ENCODE assay signal across 8 mouse cellular contexts in genomic region chrX:106015571-106016322, GRCm38 (mm10). TPM values are rescaled to one million over a fixed set of nuclear protein-coding genes. Genes with fewer than 3 reads are reported as not detected.
DNase-seq lines count a peak whose midpoint lies in the region; ATAC-seq lines count a peak whose summit lies in the region.

Gene Cox7b, plus strand, starts transcription at chrX:106015700.

- H3K27me3 ChIP-seq in embryonic facial prominence, embryonic 10.5 days (replicated peaks; ENCODE audit: low read depth, poor library complexity, severe bottlenecking): peaks cover 13% of the 10 kb centered on the region; the same call in 1 of the 2 replicates
- no peaks in the 10 kb centered on the region for H3K27me3 ChIP-seq in intestine, embryonic 15.5 days (replicated peaks)

- H3K9ac ChIP-seq in intestine, embryonic 15.5 days: peak within 1 kb of the TSS; percentile 62

- intact Hi-C loops in left cerebral cortex, postnatal 14 days (cut with DNase I): loop anchor here (10.0 kb wide), 1 partner anchor 891 kb away; the partner anchor contains the start of gene Magee1

- no peaks in the 10 kb centered on the region for H3K9me3 ChIP-seq in embryonic facial prominence, embryonic 10.5 days
- no peaks in the 10 kb centered on the region for H3K9me3 ChIP-seq in intestine, embryonic 15.5 days

- peak; percentile 34 to 60 for DNase-seq in urinary bladder, adult 18-20 months (ENCODE audit: low spot score in 2 of 2)
- DNase-seq in urinary bladder, postnatal 10 days (ENCODE audit: low spot score): no peak
- peak; percentile 71 for DNase-seq in embryonic facial prominence, embryonic 10.5 days (ENCODE audit: low spot score)
- DNase-seq in gastrocnemius, postnatal 4 days (ENCODE audit: low spot score in 2 of 2): peak; percentile 42 to 70
- peak; percentile 80 to 86 for DNase-seq in left cerebral cortex, postnatal 14 days (ENCODE audit: low spot score in 2 of 2)
- DNase-seq in right cerebral cortex, postnatal 25 days: peak; percentile 65

- peak within 1 kb of the TSS; percentile 24; the same call in 1 of the 2 replicates for H3K4me2 ChIP-seq in intestine, embryonic 15.5 days (replicated peaks)

- 13% methylated on average over 26 of the region's 26 CpGs for WGBS in embryonic facial prominence, embryonic 10.5 days
- WGBS in intestine, embryonic 15.5 days: 18% methylated on average over 26 of the region's 26 CpGs

- peaks cover 25% of the 10 kb centered on the region for H3K36me3 ChIP-seq in embryonic facial prominence, embryonic 10.5 days (replicated peaks)
- no peaks in the 10 kb centered on the region for H3K36me3 ChIP-seq in intestine, embryonic 15.5 days

- peak; percentile 54 for ATAC-seq in intestine, embryonic 15.5 days
- peak; percentile 66 for ATAC-seq in megakaryocyte-erythroid progenitor cell, adult 5-6 weeks (replicated peaks; ENCODE audit: low FRiP score, low TSS enrichment, poor library complexity, severe bottlenecking)

- H3K4me1 ChIP-seq in embryonic facial prominence, embryonic 10.5 days: no peaks in the 10 kb centered on the region
- no peaks in the 10 kb centered on the region for H3K4me1 ChIP-seq in intestine, embryonic 15.5 days (replicated peaks)

- peak within 1 kb of the TSS; percentile 64 for H3K4me3 ChIP-seq in embryonic facial prominence, embryonic 10.5 days
- H3K4me3 ChIP-seq in intestine, embryonic 15.5 days (replicated peaks): peak within 1 kb of the TSS; percentile 52

- peak within 1 kb of the TSS; percentile 84 for H3K27ac ChIP-seq in embryonic facial prominence, embryonic 10.5 days (replicated peaks)
- H3K27ac ChIP-seq in intestine, embryonic 15.5 days: peak within 1 kb of the TSS; percentile 88

RNA-seq across cellular contexts. Expression of gene Cox7b, which starts in this region (rescaled TPM):
- polyA plus RNA-seq in embryonic facial prominence, embryonic 10.5 days (2016; fragmentation: Nextera tagmentation; extraction: Ambion mirVana): 346 and 350 TPM in 2 replicates
- 100 to 1,000 TPM; 568 to 633 TPM for total RNA-seq in gastrocnemius, postnatal 4 days (2021)
- 527 and 534 TPM in 2 replicates for polyA plus RNA-seq in intestine, embryonic 15.5 days (2015; fragmentation: Nextera tagmentation; extraction: Ambion mirVana)
- 100 to 1,000 TPM; 373 to 414 TPM for total RNA-seq in left cerebral cortex, postnatal 14 days (2021)
- total RNA-seq in megakaryocyte-erythroid progenitor cell, adult 5-6 weeks (2014; fragmentation: Nextera tagmentation): 416 and 431 TPM in 2 replicates
- total RNA-seq in megakaryocyte-erythroid progenitor cell, adult 5-6 weeks (2017): 539 and 567 TPM in 2 replicates
